Mouse (Mus musculus) ES-E14 (cell line): ENCODE results near the gene Dapk1.

Experiments
- MAFK ChIP-seq: IDR thresholded peaks from 2 replicates; pipeline ENCODE4 v1.6.1; 2014; ENCODE audit warnings: mild to moderate bottlenecking, low read depth, low read length, inconsistent platforms; ENCODE audit not compliant: insufficient read depth
- ZC3H11A ChIP-seq: IDR thresholded peaks from 2 replicates; pipeline ENCODE4 v1.6.1; 2012; ENCODE audit warnings: low read depth, mild to moderate bottlenecking, inconsistent platforms, low read length, borderline replicate concordance
- ZNF384 ChIP-seq: IDR thresholded peaks from 2 replicates; pipeline ENCODE4 v1.6.1; 2012; ENCODE audit warnings: low read depth, low read length, inconsistent platforms

- TF ChIP-seq ZC3H11A (no peak), ZNF384 (no peak), MAFK (no peak)
Observed at GRCm38 (mm10) chr13:60670605-60671004, 68.9 kb downstream of the Dapk1 start.
